Mouse (Mus musculus) spleen, adult 18-20 months (tissue): ENCODE results near the gene Rbm5.

ENCODE experiments used
- DNase-seq, 2 experiments: peaks; one replicate each; pipeline ENCODE4 v3.0.0; 2022; ENCODE audit warnings: mixed read lengths in 2 of 2

The Rbm5 gene

GRCm38 (mm10) chr9:107729709-107730108 is 41.1 kb downstream of the Rbm5 start:
- no peak for DNase-seq

GRCm38 (mm10) chr9:107728919-107729670 is 41.7 kb downstream of the Rbm5 start:
- DNase-seq: no peak

- DNase-seq: no peak
Measured at GRCm38 (mm10) chr9:107727041-107727440, 43.8 kb downstream of the Rbm5 start.

- no peak for DNase-seq
Measured at GRCm38 (mm10) chr9:107724796-107725195, 46.0 kb downstream of the Rbm5 start.

- DNase-seq: no peak
Measured at GRCm38 (mm10) chr9:107723794-107724531, 46.8 kb downstream of the Rbm5 start.

DNA sequence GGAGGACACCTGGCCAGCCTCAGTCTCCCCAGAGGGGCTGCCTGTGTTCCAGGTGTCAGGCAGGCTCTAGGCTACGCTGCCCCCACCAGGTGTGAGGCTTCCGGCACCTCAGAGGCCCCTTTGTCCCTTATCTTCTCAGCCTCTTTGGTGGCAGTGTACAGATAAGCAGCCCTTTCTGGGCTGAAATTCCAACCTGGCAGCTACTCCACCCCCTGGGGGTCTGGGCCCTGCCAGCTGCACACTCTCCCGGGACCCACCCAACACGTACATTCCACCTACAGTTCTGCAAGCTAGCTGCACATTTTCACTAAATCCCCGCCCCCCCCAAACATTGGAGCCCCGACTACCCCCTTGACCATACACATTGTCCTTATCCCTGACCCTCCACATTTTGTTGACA is 47.5 kb downstream of the Rbm5 start:
- no peak for DNase-seq

- DNase-seq: no peak
Measured at GRCm38 (mm10) chr9:107718781-107719540, 51.8 kb downstream of the Rbm5 start.

GRCm38 (mm10) chr9:107716951-107717350 is 53.8 kb downstream of the Rbm5 start:
- DNase-seq: no peak

- no peak for DNase-seq
Measured at GRCm38 (mm10) chr9:107715632-107716031, 55.2 kb downstream of the Rbm5 start.

DNA sequence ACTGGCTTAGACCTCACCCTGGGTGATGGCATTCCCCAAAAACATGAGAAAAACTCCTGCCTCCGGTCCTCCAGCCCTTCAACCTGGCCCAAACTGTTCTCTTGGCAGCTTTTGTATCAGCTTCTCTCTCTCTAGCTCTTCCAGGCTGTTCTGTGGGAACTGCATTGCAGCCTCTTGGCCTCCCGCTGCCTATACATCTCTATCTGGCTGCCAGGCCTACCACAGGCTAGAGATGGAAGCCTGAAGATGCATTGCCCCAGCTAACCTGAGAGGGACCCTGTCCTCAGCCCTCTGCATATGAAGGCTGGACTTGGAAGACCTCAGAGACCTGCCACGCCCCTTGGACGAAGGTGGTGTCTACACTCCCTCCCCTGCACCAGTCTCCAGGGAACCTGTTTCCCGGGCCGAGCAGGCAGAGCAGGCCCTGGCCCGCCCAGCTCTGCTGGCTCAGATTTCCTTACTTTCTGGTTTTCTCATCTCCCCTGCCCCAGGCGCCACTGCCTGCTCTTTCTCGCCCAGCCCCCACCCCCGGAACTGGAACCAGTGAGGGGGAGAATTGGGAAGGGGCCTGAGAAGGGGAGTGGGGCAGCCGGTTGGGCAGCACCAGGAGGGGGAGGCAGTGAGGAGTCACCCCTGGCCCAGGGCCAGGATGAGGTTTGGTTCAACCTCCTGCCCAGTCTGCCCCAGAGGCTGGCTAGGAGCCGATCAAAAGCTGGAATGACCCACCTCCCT is 56.4 kb downstream of the Rbm5 start:
- no peak for DNase-seq

GRCm38 (mm10) chr9:107709697-107710483 is 60.9 kb downstream of the Rbm5 start, which contains the start of gene Sema3f:
TSS of gene Sema3f (minus strand) at chr9:107710475.
- DNase-seq: peak; percentile 52 to 70

DNA sequence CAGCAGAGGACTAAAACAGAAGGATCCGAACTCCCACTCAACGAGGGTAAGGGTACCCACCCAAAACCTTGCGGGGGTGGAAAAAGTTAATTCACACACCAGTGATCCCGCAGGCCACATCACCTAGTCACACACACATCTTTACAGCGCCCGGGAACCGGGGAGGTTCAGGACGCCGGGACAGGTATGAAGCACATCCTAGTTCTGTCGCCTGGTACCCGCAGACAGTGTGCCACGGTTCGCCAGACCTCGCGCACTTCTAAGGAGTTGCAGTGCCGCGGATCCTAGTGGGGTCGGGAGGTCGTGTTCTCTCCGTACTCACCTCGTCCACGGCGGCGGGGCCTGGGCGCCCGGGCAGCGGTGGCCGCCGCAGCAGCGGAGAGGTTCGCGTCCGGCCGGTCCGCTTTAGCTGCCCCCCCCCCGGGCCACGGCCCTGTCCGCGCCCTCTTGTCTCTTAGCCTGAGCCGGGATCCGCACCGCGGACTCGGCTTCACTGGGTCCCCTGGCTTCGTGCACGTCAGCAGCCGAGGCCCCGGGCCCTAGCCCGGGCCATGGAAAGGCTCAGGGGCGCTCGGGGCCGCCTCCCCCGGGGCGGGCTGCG is 61.6 kb downstream of the Rbm5 start:
- peak in 1 of 2 experiments; percentile 11 for DNase-seq

- no peak for DNase-seq
Measured at GRCm38 (mm10) chr9:107708439-107709095, 62.2 kb downstream of the Rbm5 start.

DNA sequence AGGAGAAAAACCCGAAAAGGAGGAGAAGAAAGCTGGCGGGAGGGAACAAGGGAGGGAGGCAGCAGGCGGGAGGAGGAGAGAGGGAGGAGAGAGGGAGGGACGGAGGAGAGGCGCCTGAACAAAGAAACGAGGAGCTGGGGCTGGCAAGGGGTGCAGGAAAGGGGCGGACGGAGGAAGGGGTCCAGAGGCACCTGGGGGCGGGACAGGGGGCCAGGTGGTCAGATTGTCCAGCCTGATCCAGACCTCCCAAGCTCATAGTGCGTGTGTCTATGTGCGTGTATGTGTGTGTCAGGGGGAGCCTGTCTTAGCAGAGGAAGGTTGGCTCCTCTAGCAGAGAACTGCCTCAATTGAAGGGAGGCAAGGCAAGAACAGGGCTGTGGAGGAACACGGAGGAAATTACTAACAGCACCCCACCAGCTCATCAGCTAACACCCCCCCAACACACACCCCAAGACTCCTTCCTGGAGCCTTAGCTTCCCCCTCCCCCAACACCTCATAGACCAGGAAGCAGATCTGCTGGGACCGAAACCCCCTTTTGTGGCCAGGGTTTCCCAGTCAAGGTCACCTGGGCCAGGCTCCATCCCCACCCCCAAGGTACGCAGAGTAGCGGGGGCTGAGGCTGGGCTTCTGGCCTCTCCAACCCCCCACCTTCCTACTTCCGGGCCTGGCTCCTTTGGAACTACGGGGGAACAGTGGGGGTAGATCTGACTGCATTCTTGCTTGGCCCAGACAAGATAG is 62.9 kb downstream of the Rbm5 start:
- DNase-seq: no peak

DNA sequence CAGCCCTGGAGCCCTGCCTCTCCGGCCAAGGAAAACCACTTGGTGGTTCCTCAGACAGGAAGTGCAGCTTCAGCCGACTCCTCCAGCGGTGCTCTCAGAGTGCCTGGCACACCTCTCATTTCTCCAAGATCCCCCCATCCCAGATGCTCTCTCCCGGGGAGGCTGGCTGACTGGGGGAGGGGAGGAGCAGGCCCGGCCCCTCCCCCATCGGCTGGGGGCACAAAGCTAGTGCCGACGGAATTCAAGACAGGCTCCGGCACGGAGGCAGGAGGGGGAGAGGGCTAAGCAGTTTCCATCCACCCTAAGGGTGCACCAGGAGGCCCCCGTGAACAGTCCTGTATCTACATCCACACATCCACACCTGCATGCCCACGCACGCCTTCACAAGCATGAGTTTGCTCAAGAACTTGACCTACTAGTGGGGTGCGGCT is 64.0 kb downstream of the Rbm5 start:
- no peak for DNase-seq

DNA sequence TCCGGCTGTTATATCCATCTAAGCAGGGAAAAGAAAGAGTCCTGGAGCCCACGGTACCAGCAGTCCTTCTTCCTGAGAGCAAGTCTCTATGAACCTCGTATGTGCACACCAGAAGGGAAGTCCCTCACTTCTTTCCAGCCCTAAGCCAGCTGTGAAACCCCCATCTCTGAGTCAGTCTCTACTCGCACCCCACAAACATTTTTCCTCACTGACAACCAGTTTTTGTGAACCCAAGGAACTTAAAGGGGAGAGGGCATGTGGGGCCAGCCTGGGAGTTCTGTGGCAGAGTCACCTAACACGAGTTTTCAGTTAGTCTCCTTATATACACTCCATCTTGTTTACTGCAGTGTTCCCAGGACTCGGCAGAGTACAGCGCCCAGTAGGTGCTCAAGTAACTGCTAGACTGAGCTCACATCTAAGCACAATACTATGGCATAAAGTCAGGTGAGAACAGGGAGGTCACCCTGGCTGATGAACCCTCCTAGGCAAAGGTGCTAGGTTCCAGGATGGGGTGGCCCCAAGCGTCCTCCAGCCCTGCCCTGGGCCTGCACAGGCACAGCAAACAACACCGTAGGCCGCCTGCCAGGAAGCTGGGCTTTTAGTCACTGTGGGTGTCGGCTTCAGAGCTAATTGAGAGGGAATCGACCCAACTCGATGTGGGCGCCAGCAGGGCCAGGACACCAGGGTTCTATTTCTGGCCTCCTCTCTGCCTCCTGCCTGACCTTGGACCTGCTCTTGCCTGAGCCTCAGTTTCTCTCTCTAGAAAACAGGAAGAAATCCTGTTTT is 67.3 kb downstream of the Rbm5 start:
- DNase-seq: no peak

DNA sequence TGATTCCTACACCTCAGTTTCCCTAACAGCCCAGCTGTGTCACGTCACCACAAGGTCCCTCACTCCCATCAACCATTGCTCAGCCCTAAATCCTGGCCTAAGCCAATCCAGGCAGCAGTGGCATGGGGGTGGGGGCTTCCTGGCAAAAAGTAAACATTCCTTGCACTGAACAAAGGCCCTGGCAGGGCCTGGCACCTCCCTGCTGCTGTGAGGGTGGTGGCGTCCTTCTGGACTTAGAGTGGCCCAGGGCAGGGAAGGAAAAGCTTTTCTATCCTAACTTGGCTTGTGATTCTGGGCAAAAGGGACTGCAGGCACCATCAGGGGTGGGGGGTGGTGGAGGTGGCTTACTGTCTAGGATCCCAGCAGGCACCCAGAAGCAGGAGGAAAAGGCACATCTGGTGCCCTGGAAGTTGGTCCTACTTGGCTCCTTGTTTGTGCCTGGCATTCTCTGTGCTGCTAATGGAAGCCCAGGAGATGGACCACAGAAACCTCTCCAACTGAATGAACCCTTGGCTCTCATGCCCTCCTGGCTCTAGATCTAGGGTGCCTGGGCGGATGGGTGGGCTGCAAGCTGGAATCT is 68.1 kb downstream of the Rbm5 start:
- no peak for DNase-seq

GRCm38 (mm10) chr9:107701594-107701993 is 69.2 kb downstream of the Rbm5 start:
- no peak for DNase-seq

- no peak for DNase-seq
Measured at GRCm38 (mm10) chr9:107700114-107700571, 70.7 kb downstream of the Rbm5 start.
